Mouse (Mus musculus) myocyte (in vitro differentiated cells): ENCODE results near the gene Kcnq4. TPM values are rescaled to one million over a fixed set of nuclear protein-coding genes. Genes with fewer than 3 reads are reported as not detected.

Experiments
- H3K27me3 ChIP-seq: one replicate; pipeline ENCODE4 v1.6.1; 2011; ENCODE audit not compliant: control insufficient read depth, insufficient read depth, insufficient read length
- H3K36me3 ChIP-seq: one replicate; pipeline ENCODE4 v1.6.1; 2011; ENCODE audit not compliant: control insufficient read depth, insufficient read depth
- H3K4me2 ChIP-seq: one replicate; pipeline ENCODE4 v1.6.1; 2011; ENCODE audit warnings: low read depth, control low read depth
- H3K4me3 ChIP-seq: one replicate; pipeline ENCODE4 v1.5.1; 2011; ENCODE audit warnings: mild to moderate bottlenecking, control low read depth, moderate library complexity
- H3K79me2 ChIP-seq: one replicate; pipeline ENCODE4 v1.6.1; 2011; ENCODE audit not compliant: control insufficient read depth, insufficient read depth
- H3ac ChIP-seq: one replicate; pipeline ENCODE4 v1.6.1; 2011; ENCODE audit not compliant: control insufficient read depth, insufficient read length
- CEBPB ChIP-seq: IDR thresholded peaks from 2 replicates; pipeline ENCODE4 v1.6.1; 2011; ENCODE audit warnings: mild to moderate bottlenecking, moderate library complexity; ENCODE audit not compliant: poor library complexity, insufficient read depth, severe bottlenecking
- E2F4 ChIP-seq: IDR thresholded peaks from one replicate; pipeline ENCODE4 v1.6.1; 2011; ENCODE audit warnings: mild to moderate bottlenecking, control low read depth, moderate library complexity; ENCODE audit not compliant: insufficient read depth
- MAX ChIP-seq: IDR thresholded peaks from one replicate; pipeline ENCODE4 v1.6.1; 2011; ENCODE audit warnings: low read depth, mild to moderate bottlenecking, control low read depth
- MYOD1 ChIP-seq, 3 experiments: IDR thresholded peaks; one replicate each; pipeline ENCODE4 v1.6.1; 2011; ENCODE audit warnings: control low read depth in 2 of 3, low read depth in 2 of 3, mild to moderate bottlenecking in 2 of 3, moderate library complexity in 1 of 3; ENCODE audit not compliant: insufficient read length in 2 of 3, control insufficient read depth in 1 of 3
- MYOG ChIP-seq, 3 experiments: IDR thresholded peaks; one replicate each; pipeline ENCODE4 v1.6.1; 2011; ENCODE audit warnings: control low read depth in 2 of 3, low read depth in 2 of 3, mild to moderate bottlenecking in 2 of 3; ENCODE audit not compliant: insufficient read length in 2 of 3, control insufficient read depth in 1 of 3, insufficient read depth in 1 of 3
- POLR2A ChIP-seq: IDR thresholded peaks from one replicate; pipeline ENCODE4 v1.6.1; 2011; ENCODE audit warnings: low read depth, mild to moderate bottlenecking, control low read depth, moderate library complexity; ENCODE audit not compliant: insufficient read length
- POLR2AphosphoS2 ChIP-seq: IDR thresholded peaks from one replicate; pipeline ENCODE4 v1.6.1; 2011; ENCODE audit warnings: low read depth, control low read depth; ENCODE audit not compliant: insufficient read length
- REST ChIP-seq: IDR thresholded peaks from one replicate; pipeline ENCODE4 v1.6.1; 2011; ENCODE audit warnings: mild to moderate bottlenecking, control low read depth, moderate library complexity; ENCODE audit not compliant: insufficient read depth, insufficient read length
- SRF ChIP-seq: IDR thresholded peaks from one replicate; pipeline ENCODE4 v1.6.1; 2011; ENCODE audit warnings: low read depth; ENCODE audit not compliant: control insufficient read depth, insufficient read length
- TCF12 ChIP-seq: IDR thresholded peaks from one replicate; pipeline ENCODE4 v1.6.1; 2011; ENCODE audit warnings: mild to moderate bottlenecking, control low read depth; ENCODE audit not compliant: poor library complexity, insufficient read depth, severe bottlenecking
- TCF3 ChIP-seq: IDR thresholded peaks from one replicate; pipeline ENCODE4 v1.6.1; 2011; ENCODE audit warnings: low read depth, control low read depth; ENCODE audit not compliant: insufficient read length
- USF1 ChIP-seq: IDR thresholded peaks from one replicate; pipeline ENCODE4 v1.6.1; 2011; ENCODE audit warnings: low read depth, mild to moderate bottlenecking, control low read depth, moderate library complexity
- polyA plus RNA-seq: library from polyadenylated mRNA; unstranded; fragments of >200 nt; fragmentation: generic; extraction: Trizol; gene quantifications from one replicate; pipeline ENCODE4 v1.2.1, GENCODE M21; 2012; ENCODE audit warnings: missing spikeins

The Kcnq4 gene
- polyA plus RNA-seq, 1 experiment = 23.1 TPM

DNA sequence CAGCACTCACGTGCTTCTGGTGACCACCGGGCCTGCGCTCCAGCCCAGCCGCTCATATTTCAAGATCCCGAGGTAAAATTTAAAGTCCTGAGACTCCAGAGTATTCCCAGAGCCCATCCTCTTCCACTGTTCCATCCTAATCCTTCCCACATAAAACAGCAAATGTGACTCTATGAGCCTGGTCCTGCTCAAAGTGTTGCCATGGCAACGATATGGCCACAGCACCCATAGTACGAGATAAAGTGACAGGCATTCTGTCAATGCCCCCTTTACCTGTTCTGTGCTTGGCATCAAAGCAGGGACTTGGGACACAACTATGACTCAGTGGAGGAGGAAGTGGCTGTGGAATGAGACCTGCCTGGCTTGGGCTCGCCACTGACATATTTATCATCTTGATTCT lies 92.5 kb downstream of the Kcnq4 start:
- Histone ChIP-seq H3K79me2 (no peaks in the 10 kb centered on the region), H3K4me3 (no peak overlapping the region), H3K27me3 (peaks cover 51% of the 10 kb centered on the region), H3K36me3 (no peaks in the 10 kb centered on the region), H3ac (no peak overlapping the region), H3K4me2 (no peak overlapping the region)
- TF ChIP-seq TCF12 (no peak), USF1 (no peak), MYOD1 (IDR thresholded peaks at IDR 0.05; ENCODE audit: control insufficient read depth in 1 of 3, insufficient read length in 2 of 3, low read depth in 2 of 3) (no peak), MYOG (IDR thresholded peaks at IDR 0.05; ENCODE audit: control insufficient read depth in 1 of 3, insufficient read depth in 1 of 3, insufficient read length in 2 of 3, low read depth in 2 of 3) (no peak), MAX (no peak)

- Histone ChIP-seq H3K36me3 (no peaks in the 10 kb centered on the region), H3K27me3 (peaks cover 68% of the 10 kb centered on the region), H3K4me2 (no peak overlapping the region), H3K4me3 (no peak overlapping the region), H3K79me2 (no peaks in the 10 kb centered on the region), H3ac (no peak overlapping the region)
- TF ChIP-seq REST = no peak
- TF ChIP-seq POLR2A = no peak
- no peak for TF ChIP-seq TCF3
- no peak for TF ChIP-seq MAX
- TF ChIP-seq SRF = no peak
- no peak for TF ChIP-seq MYOD1 (IDR thresholded peaks at IDR 0.05; ENCODE audit: control insufficient read depth in 1 of 3, insufficient read length in 2 of 3, low read depth in 2 of 3)
- no peak for TF ChIP-seq E2F4
- TF ChIP-seq CEBPB = no peak
- TF ChIP-seq TCF12 = no peak
- no peak for TF ChIP-seq MYOG (IDR thresholded peaks at IDR 0.05; ENCODE audit: control insufficient read depth in 1 of 3, insufficient read depth in 1 of 3, insufficient read length in 2 of 3, low read depth in 2 of 3)
- no peak for TF ChIP-seq USF1
- no peak for TF ChIP-seq POLR2AphosphoS2
These were observed 98.2 kb downstream of the Kcnq4 start for GRCm38 (mm10) chr4:120650208-120650592.

DNA sequence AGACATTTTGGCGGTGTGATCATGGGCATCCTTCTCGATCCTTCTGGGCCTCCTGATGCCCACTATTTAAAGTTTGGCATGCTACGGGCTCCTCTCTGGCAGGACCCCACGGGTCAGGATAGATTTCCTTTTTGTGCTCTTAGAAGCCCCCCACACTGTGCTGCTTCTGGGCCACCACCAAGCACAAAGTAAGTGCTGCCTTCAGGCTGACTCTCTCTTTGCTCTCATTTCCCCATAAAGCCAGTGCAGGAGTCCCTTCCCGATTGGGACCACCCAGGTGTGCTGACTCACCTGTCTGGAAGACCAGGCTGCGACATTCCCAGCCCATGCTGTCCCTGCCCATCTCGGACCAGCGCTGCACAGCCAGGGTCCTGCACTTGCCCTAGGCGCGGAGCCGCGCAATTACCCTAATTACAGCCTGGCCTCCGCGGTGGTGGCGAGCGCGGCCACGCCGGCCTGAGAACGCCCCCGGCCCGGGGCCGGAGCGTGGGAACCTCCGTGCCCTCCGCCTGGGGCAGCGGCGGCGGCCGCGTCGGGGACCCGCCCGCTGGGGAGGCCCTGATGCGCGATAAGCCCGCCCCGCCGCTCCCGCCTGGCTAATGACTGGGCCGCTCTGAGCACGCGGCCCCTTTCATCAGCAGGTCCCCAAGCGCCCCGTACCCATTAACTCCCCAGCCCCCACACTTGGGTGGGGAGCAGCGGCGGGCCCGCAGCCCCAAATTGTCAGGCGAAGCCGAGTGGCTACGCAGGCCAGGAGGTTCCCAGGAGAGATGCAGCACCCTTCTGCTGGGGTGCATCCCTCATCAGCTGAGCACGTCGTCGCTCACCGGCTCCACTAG lies 98.8 kb downstream of the Kcnq4 start:
- Histone ChIP-seq H3K4me3 (no peak overlapping the region), H3ac (no peak overlapping the region), H3K27me3 (peaks cover 68% of the 10 kb centered on the region), H3K79me2 (no peaks in the 10 kb centered on the region), H3K36me3 (no peaks in the 10 kb centered on the region), H3K4me2 (no peak overlapping the region)
- TF ChIP-seq USF1 (no peak), CEBPB (no peak), POLR2AphosphoS2 (no peak), TCF12 (no peak)

Other genes with a start within 250 kb of the Kcnq4 start
- not detected for gene Slfnl1, start 216.4 kb downstream of the Kcnq4 start, polyA plus RNA-seq
- 38.8 TPM for gene Ctps, start 178.3 kb downstream of the Kcnq4 start, polyA plus RNA-seq
- not detected for gene Gm8439, start 159.9 kb downstream of the Kcnq4 start, polyA plus RNA-seq
- not detected for gene Cited4, start 82.0 kb downstream of the Kcnq4 start, polyA plus RNA-seq
- 44.3 TPM for gene Nfyc, start 83.0 kb upstream of the Kcnq4 start, polyA plus RNA-seq
- gene Rims3, start 106.2 kb upstream of the Kcnq4 start, polyA plus RNA-seq = 0.02 TPM
- 6.3 TPM for gene Exo5, start 176.4 kb upstream of the Kcnq4 start, polyA plus RNA-seq
- gene Zfp69, start 203.1 kb upstream of the Kcnq4 start, polyA plus RNA-seq = 0.61 TPM